Mouse (Mus musculus) v-Abl transformed pro-B cells (cell line): ENCODE data around the gene Rdh1.

Experiments
- in situ Hi-C, 2 experiments: fragments of 400-800 bp; cut with MboI; formaldehyde crosslinking; loops; one replicate each; pipeline ENCODE4 v1.15.1; 2025; ENCODE audit not compliant: unreplicated experiment in 2 of 2

Rdh1 gene

DNA sequence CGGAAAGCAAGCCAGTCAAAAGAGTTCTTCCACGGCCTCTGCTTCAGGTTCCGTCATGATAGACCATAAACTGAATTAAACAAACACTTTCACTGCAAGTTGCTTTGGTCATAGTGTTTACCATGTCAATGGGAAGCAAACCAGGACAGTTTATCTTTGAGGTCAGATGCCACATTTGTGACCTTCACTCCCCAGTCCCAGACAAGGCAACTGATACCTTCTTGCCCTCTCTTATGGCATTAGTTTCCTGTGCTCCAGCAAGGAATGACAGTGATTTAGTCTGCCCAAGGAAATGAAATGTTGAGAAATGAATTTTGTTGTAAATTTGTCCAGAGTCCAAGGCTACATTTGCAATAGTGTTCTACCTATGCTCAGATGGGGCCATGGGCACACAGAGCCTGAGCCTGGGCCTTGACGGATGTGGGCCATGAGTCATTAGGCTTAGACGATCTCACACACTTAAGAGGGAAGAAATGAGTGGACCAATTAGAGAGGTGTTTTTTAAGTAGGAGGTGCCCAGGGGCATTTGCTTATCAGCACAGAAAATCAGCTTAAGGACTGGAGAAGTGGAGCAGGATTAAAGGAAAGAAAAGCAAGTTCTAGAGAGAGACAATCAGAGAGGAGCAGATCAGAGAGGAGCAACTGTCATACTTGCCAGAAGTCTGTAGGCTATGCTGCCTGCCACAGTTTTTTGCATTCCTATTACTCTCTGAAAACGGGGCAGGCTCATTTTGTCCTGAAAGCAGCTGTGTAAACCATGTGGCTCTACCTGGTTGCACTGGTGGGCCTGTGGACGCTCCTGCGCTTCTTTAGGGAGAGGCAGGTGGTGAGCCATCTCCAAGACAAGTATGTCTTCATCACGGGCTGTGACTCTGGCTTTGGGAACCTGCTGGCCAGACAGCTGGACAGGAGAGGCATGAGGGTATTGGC lies at the start of gene Rdh1, which contains the start of gene Rdh16f1:
Gene Rdh1, plus strand, starts transcription at position 541 of the 930 bp plus-strand sequence.
Gene Rdh16f1, plus strand, starts transcription at position 607 of the 930 bp plus-strand sequence.
- in situ Hi-C loops: no loop called here

DNA sequence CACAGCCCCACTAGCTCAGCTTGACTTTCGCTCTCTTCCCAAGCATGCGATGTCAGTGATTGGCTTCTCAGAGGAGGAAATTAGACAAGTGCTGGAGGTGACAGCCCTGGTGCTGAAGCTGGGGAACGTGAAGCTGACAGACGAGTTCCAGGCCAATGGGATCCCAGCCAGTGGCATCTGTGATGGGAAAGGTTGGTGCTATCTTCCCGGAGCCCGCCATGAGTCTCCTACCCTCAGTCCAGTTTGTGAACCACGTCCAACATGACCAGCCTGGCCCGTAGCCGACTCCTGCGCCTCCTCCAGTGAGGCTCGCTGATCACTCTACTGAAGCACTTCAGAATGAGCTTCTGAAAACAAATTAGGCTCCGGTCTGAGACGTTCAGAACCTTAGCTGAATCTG lies 49.2 kb upstream of the Rdh1 start:
- in situ Hi-C loops: no loop called here

DNA sequence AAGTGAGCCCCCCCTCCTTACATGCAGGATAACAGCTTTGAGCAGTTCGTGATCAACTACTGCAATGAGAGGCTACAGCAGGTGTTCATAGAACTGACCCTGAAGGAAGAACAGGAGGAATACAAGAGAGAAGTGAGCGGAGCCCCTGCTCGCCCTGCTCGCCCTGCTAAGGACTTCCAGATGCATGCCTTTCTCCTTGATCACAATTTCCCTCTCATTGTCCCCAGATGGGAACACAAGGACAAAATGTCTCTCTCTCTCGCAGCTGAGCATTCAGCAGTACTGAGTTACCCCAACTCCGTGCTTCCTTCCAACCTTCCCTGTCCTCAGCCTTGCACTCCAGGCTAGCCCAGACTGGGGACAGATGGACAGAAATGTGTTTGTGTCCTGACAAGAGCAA lies 46.8 kb upstream of the Rdh1 start:
- in situ Hi-C loops: no loop called here

DNA sequence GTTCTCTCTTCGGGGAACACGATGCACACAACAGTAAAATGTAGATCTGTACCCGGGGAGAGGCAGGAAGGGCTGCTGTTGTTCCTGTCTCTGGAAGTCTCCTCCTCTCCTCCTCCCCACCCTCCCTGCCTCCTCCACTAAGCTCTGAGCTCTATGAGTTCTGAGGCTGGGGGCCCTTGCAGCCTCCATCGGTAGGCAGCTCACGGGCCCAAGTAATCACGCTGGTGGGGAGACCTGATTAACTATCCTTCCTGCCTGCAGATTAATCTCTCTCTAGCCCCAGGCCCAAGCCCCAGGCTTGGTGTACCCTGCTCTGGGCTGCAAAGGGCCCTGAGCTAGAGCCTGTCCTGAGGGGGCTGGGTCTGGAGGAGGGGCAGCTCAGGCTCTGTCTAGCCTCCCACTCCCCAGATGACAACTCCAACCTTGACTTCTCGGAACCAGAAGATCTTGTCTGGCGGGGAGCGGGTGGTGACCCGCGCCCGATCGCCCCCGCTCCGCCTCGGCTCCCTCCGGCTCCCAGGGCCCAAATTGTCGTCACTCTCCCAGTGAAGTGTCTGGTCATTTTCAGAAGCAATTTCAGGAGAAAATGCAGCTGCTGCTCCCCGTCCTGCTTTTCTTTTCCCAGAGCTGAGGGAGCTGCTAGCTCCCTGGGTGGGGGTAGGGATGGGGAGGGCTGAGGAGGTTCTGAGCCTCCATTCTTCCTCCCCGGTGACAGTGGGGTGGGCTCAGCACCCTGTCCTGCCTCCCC lies 37.7 kb upstream of the Rdh1 start:
- in situ Hi-C loops: no loop called here

DNA sequence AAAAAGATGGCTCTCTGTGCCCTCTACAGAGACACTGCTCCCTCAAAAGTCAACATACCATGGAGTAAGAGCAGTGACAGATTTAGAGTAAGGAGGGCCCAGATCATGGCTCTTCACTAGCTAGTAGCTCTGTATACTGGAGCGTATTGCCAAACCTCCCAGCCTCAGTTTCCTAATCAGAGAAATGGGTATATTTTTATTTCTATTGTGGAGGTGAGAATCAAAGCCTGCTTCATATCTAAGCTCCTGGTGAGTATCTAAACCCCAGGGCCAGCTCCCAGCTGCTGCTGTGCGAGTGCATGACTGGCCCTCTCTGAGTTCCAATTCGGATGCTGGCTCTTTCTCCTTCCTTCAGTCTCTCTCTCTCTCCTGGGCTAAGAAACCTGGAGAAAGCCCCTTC lies 35.3 kb upstream of the Rdh1 start, which contains the start of gene Tac2:
Gene Tac2, plus strand, starts transcription at position 301 of the 400 bp plus-strand sequence.
- in situ Hi-C loops: no loop called here

DNA sequence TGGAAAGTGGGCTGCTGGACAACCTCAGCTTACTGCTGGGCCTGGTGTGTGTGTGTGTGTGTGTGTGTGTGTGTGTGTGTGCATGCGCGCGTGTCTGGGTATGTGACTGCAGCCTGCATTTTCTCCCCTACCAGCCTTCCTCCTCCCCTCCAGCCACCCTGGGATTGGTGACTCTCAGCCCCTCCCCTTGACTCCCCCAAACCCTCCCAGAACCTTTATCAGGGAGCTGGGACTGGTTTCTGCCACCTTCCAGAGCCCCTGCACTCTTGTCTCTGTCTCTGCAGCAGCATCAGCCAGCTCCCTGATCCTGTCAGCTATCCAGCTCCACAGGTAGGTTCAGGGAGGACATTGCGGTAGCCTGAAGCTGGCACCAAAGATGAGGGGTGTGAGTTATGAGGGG lies 34.4 kb upstream of the Rdh1 start:
- in situ Hi-C loops: loop anchor here in 1 of 2 experiments (25.0 kb wide), 1 partner anchor 212 kb away; no protein-coding TSS in a partner anchor

DNA sequence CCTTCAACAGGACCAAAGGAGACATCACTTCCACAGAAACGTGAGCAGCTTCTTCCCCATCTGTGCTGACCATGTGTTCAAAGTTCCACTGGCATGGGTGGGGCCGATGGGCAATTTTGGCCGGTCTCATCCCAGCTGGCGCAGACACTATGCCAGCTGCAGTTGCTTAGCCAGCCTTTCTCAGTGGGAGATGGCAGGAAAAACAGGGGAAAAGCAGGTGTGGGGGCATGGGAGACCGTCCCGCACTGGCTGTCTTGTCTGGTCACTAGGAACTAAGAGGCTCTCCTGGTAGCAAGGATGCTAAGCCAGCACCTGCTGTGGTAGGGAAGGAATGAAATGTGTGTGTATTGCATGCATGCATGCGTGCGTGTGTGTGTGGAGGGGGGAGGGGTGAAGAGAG lies 31.1 kb upstream of the Rdh1 start:
- in situ Hi-C loops: loop anchor here in 1 of 2 experiments (25.0 kb wide), 1 partner anchor 209 kb away; no protein-coding TSS in a partner anchor

DNA sequence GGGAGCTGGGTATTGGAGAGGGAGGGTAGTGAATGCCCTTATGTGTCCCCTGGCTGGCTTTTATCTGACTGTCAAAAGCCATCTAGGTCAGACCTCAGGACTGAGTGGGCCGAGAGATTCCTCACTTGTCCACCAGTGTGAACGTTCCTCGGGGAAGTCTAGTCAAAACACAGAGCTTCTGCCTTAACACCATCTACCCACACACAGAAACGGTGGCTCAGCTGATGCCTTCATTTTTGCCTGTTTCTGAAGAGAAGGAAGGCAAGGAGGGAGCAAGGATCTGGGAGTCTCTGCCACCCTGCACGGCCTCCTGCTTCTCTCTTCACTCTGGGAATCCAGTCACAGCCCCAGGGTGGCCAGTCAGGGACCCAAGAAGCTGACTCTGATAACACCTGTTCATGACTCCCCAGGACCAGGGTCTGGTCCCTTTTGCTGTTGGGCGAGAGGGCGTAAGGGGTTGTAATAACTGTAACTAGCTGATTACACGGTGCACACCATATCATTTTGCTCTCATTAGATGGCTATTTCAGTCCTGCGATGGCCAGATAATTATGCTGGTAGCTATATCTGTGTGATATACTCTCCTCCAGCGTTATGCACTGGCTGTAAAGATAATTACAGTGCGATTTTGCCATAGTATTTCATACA lies 29.1 kb upstream of the Rdh1 start:
- in situ Hi-C loops: loop anchor here in 1 of 2 experiments (25.0 kb wide), 1 partner anchor 207 kb away; no protein-coding TSS in a partner anchor

DNA sequence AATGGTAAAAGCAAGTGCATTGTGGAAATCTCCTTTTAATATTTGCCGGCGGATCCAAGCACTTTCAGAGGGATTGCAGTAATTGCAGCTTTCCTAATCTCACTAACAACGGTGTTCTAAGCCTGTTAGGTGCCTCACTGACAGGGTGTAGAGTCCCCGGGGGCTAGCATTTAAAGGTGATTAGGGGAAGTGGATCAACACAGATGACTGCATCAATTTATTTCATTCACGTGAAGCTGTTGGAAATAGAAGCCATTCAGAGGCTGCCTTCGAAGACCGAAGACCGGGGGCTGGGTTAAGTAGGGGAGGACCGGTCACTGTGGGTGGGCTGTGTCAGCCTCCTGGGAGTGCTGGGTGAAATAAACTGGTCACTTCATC lies 28.6 kb upstream of the Rdh1 start:
- in situ Hi-C loops: loop anchor here in 1 of 2 experiments (25.0 kb wide), 1 partner anchor 206 kb away; no protein-coding TSS in a partner anchor

DNA sequence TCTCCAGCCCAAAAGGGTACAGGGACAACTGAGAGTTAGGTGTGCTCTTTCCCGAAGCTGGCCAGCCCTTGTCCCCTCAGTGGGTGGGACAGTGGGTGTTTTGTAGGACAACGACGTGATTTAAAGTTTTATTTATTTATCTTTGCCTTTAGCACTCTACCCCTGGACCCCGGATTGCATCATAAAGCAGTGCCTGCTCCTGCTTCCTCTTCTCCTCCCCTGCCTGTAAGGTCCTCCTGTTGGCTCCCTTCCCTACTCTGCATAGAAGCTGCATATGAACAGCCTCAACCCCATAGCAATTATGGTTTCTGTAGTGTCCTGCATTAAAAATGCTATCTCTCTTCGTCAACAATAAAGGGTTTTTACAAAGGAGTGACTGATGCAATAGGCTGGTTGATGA lies 28.1 kb upstream of the Rdh1 start:
- in situ Hi-C loops: loop anchor here in 1 of 2 experiments (25.0 kb wide), 1 partner anchor 206 kb away; no protein-coding TSS in a partner anchor

DNA sequence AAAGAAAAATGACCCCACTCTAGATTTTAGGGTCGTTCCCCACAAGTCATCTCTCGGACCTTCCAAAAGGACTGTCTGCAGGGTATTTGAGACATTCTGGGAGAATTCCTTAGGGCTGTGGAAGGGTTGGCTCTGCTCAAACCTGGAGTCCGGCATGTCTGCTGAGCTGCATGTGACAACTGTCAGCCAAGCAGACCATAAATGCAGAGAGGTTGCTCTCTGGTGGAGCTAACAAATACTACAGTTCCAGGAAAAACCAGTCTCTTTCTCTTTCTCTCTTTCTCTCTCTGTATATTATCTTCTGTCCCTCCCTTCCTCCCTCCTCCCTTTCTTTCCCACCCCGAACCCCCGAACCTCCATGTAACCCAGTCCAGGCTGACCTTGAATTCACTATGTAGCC lies 25.1 kb upstream of the Rdh1 start:
- in situ Hi-C loops: loop anchor here in 1 of 2 experiments (25.0 kb wide), 1 partner anchor 203 kb away; no protein-coding TSS in a partner anchor

DNA sequence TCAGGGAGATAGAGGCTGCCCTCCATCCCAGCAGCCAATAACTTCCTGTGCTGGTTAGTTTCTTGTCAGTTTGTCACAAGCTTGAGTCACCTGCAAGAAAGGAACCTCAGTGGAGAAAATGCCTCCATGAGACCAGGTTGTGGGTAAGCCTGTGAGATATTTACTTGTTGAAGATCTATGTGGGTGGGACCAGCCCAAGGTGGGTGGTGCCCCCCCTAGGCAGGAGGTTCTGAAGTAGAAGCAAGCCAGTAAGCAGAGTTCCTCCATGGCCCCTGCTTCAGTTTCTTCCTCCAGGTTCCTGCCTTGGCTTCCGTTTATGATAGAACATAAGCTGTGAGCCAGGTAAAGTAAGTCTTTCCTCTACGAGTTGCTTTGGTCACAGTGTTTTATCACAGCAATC lies 23.3 kb upstream of the Rdh1 start:
- in situ Hi-C loops: loop anchor here (5.0 to 25.0 kb wide), 2 partner anchors 59 to 201 kb away; no protein-coding TSS in a partner anchor

DNA sequence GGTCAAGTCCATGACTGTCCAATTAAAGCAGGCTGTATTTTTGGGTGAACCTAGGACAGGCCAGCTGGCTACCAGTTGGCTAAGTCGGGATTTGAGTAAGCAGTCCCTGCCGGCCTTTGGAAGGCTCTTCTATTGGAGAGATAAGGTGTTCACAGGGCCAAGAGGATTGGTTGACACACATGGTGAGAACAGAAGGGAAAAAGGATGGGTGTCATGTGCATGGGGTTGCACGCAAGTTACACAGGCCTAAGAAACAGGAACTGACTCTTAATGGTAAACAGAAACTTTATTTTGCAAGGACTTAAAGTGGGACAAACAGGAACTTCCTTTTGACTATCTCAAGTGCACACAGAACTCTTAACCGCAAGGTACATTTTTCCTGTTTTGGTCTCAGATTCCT lies 22.6 kb upstream of the Rdh1 start:
- in situ Hi-C loops: loop anchor here (5.0 to 25.0 kb wide), 2 partner anchors 60 to 200 kb away; no protein-coding TSS in a partner anchor

DNA sequence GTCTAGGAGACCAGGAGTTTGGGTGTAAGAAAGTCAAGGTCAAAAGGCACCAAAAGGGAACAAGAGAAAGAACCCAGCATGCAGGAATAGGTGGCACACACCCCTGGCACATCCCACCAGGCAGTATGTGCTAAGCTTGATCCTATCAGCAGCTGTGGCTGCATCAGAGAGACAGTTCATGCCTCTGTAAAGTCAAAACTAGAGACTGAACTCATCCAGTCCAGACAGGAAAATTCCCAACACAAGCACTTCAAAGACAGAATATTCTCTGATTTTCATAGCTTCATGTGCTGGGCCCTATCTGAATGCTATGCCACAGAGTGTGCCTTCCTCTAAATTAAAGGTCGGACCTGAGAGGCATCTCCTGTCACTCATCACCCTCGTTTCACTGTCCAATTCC lies 22.0 kb upstream of the Rdh1 start:
- in situ Hi-C loops: loop anchor here (5.0 to 25.0 kb wide), 2 partner anchors 60 to 200 kb away; no protein-coding TSS in a partner anchor

DNA sequence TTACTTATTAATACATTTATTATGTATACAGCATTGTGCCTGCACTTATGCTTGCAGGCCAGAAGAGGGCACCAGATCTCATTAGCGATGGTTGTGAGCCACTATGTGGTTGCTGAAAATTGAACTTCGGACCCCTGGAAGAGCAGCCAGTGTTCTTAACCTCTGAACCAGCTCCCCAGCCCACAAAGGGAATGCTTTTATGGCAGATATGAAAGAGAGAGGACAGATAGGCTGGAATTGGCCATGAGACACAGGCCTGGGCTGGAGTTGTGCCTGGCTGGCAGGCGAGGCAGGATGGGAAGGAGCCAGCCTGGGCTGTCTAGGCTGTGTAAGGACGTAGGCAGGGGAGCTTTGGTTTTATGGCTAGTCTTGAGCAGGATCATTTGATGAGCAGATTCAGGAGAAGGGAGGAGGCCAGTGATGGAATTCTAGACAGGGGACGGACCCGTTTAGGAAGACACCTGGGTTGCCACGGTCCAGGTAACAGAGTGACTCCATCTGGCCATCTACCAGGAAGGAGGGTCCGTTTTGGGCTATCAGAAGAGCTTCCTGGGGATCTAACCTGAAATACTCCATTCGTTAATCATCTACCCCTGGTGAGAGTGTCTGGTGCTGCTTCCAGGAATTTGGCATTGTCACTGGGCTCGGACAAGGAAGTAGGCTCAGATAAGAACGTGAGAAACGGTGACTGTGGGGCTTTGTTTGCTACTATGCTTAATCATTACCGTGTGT lies 21.2 kb upstream of the Rdh1 start:
- in situ Hi-C loops: loop anchor here (5.0 to 25.0 kb wide), 2 partner anchors 61 to 199 kb away; no protein-coding TSS in a partner anchor

DNA sequence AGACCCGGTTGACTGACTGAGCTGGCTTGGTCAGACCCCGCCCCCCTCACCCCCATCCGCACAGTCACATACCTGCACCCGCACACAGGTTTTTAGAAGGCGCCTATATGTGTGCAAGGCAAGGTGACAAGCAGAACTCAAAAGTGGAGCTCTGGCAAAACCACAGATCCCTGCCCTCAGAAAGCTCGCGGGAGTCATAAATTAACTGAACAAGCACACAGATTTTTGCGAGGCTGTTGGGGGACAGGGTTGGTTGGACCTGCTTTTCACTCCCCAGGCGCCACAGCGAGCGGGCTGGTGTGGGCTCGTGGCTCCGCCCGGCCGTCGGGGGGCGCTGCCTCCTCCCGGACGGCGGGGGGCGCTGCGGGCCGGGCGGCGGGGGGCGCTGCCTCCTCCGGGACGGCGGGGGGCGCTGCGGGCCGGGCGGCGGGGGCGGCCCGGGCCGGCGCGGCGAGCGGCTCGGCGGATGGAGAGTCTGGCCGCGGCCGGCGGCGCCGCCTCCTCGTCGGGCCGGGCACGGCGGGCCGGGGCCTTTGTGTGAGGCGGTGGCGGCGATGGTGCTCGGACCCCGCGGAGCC lies 20.3 kb upstream of the Rdh1 start, which contains the start of gene Zbtb39:
Gene Zbtb39, plus strand, starts transcription at position 456 of the 578 bp plus-strand sequence.
- in situ Hi-C loops: loop anchor here (5.0 to 25.0 kb wide), 2 partner anchors 62 to 198 kb away; no protein-coding TSS in a partner anchor

DNA sequence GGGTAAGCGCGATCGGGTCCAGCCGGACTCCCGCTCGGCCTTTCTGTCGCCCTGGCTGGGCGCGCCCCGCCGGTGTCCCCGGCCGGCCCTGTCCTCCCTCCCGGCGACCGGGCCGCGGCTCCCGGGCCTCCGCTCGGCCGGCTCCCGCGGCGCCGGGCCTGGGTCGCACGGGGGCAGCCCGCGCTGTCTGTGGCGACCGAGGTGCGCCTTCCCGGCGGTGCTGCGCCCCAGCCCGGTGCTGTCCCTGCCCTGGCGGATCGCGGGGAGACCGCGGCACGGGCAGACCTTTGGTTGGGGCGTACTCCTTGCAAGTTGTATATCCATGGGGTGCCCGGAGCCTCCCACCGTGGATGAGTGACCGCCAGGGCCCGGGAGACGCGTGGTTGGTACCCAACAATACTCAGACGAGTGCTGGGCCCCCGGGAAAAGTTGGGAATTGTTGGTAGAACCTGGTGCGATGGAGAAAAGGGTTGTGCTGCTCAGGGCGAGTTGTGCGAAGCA lies 19.8 kb upstream of the Rdh1 start:
- in situ Hi-C loops: loop anchor here (5.0 to 25.0 kb wide), 3 partner anchors 62 to 198 kb away; partner anchors contain the start of gene Stat6 (in 2 of the 2)

DNA sequence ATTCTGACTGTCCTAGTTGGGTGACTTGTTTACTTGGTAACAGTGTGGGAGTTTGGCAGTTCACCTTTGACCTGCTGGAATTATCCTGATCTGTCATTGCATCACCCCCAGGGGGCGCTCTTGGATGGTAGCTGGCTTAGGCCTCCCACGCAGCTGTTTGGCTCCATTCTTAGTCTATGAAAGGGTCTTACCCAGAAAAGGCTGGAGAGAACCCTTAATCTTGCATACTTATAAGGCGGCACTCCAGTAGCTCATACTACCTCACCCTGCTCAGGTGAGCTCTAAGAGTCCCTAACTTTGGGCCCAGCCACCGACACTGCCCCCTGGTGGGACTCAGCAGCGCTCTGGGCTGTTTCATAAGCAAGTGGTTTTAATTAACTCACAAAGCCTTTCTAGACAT lies 14.9 kb upstream of the Rdh1 start:
- in situ Hi-C loops: loop anchor here (5.0 to 25.0 kb wide), 2 partner anchors 102 to 193 kb away; partner anchors contain the start of gene Stat6 (in 2 of the 2)
